Mouse (Mus musculus) adrenal gland, adult (tissue): Measurements from ENCODE around the gene Eif3a.

ENCODE experiments used
- DNase-seq, 2 experiments: peaks; one replicate each; pipeline ENCODE4 v3.0.0; 2022 to 2023; ENCODE audit warnings: low spot score in 1 of 2; ENCODE audit not compliant: inconsistent age in 2 of 2

Gene Eif3a

GRCm38 (mm10) chr19:60758896-60759835 is 31.3 kb downstream of the Eif3a start:
- no peak for DNase-seq

GRCm38 (mm10) chr19:60757099-60757785 is 33.2 kb downstream of the Eif3a start:
- DNase-seq = no peak

GRCm38 (mm10) chr19:60756192-60757098 is 34.0 kb downstream of the Eif3a start:
- DNase-seq = peak; percentile 49 to 80

- peak; percentile 89 to 96 for DNase-seq
These were observed 34.8 kb downstream of the Eif3a start, which contains the start of gene Nanos1 for GRCm38 (mm10) chr19:60755438-60756191. Nanos1 (plus strand) TSS chr19:60755987.

- no peak for DNase-seq
These were observed 42.7 kb downstream of the Eif3a start for GRCm38 (mm10) chr19:60747801-60748200.

- no peak for DNase-seq
These were observed 46.5 kb downstream of the Eif3a start for GRCm38 (mm10) chr19:60743767-60744547.

- no peak for DNase-seq
These were observed 49.9 kb downstream of the Eif3a start for GRCm38 (mm10) chr19:60740560-60740959.

- no peak for DNase-seq
These were observed 58.5 kb downstream of the Eif3a start for GRCm38 (mm10) chr19:60731966-60732365.

- no peak for DNase-seq
These were observed 59.2 kb downstream of the Eif3a start for GRCm38 (mm10) chr19:60731299-60731698.

- peak; percentile 32 to 78 for DNase-seq
These were observed 60.1 kb downstream of the Eif3a start for GRCm38 (mm10) chr19:60730281-60730852.

GRCm38 (mm10) chr19:60716381-60716780 is 74.1 kb downstream of the Eif3a start:
- no peak for DNase-seq

- DNase-seq = no peak
These were observed 77.9 kb downstream of the Eif3a start for GRCm38 (mm10) chr19:60712577-60712976.
